Mouse (Mus musculus) midbrain, embryonic 15.5 days (tissue): ENCODE results near the gene Lrrc36. TPM values are rescaled to one million over a fixed set of nuclear protein-coding genes. Genes with fewer than 3 reads are reported as not detected.

Experiments
- ATAC-seq: fragments of 200-750 bp; cut with Nextera tagmentation; replicated peaks from 2 replicates; pipeline ENCODE4 v1.8.0; 2017; ENCODE audit warnings: moderate TSS enrichment
- H3K27ac ChIP-seq: fragments of 300-500 bp; sonication (generic); 2 replicates; pipeline ENCODE4 v1.5.1; 2015; ENCODE audit warnings: mild to moderate bottlenecking, inconsistent platforms
- H3K27me3 ChIP-seq: fragments of 300-500 bp; sonication (generic); replicated peaks from 2 replicates; pipeline ENCODE4 v1.6.1; 2015; ENCODE audit warnings: inconsistent platforms
- H3K36me3 ChIP-seq: fragments of 300-500 bp; sonication (generic); replicated peaks from 2 replicates; pipeline ENCODE4 v1.6.1; 2015; ENCODE audit warnings: inconsistent platforms
- H3K4me1 ChIP-seq: fragments of 300-500 bp; sonication (generic); 2 replicates; pipeline ENCODE4 v1.6.1; 2015; ENCODE audit warnings: inconsistent platforms
- H3K4me2 ChIP-seq: fragments of 300-500 bp; sonication (generic); 2 replicates; pipeline ENCODE4 v1.6.1; 2015; ENCODE audit warnings: inconsistent platforms, mild to moderate bottlenecking, moderate library complexity
- H3K4me3 ChIP-seq: fragments of 300-500 bp; sonication (generic); 2 replicates; pipeline ENCODE4 v1.5.1; 2015; ENCODE audit warnings: mild to moderate bottlenecking, inconsistent platforms
- H3K9ac ChIP-seq: fragments of 300-500 bp; sonication (generic); 2 replicates; pipeline ENCODE4 v1.6.1; 2015; ENCODE audit warnings: mild to moderate bottlenecking, inconsistent platforms
- H3K9me3 ChIP-seq: fragments of 300-500 bp; sonication (generic); 2 replicates; pipeline ENCODE4 v1.6.1; 2016; ENCODE audit warnings: inconsistent platforms
- WGBS: fragments of 180-500 bp; shearing (Covaris S2); methylation state at CpG from one replicate; pipeline ENCODE4 v1.1.7; 2015; ENCODE audit warnings: mixed read lengths; 5-methylcytosine and 5-hydroxymethylcytosine counted together
- polyA plus RNA-seq: library from polyadenylated mRNA; unstranded; fragments of >200 nt; fragmentation: Nextera tagmentation; extraction: Ambion mirVana; gene quantifications from 2 replicates; pipeline ENCODE4 v1.2.1, GENCODE M21; 2015

Lrrc36 gene
- polyA plus RNA-seq, 1 experiment from 2014 or later, result 0.97 TPM

GRCm38 (mm10) chr8:105470262-105470661 is 56.9 kb downstream of the Lrrc36 start:
- peak overlapping the region; percentile 43 for H3K4me3 ChIP-seq
- peak overlapping the region; percentile 54 for H3K9ac ChIP-seq
- H3K36me3 ChIP-seq, result no peaks in the 10 kb centered on the region
- WGBS, result 79% methylated on average over 5 of the region's 5 CpGs
- H3K4me1 ChIP-seq, result peaks cover 57% of the 10 kb centered on the region
- H3K9me3 ChIP-seq, result no peaks in the 10 kb centered on the region
- H3K4me2 ChIP-seq, result peak overlapping the region; percentile 67
- peak overlapping the region; percentile 67 for H3K27ac ChIP-seq
- H3K27me3 ChIP-seq, result 0 out of 2 replicates have a peak, but pooled peaks cover 3% of the 10 kb centered on the region
- no peak for ATAC-seq

GRCm38 (mm10) chr8:105470681-105471313 is 57.4 kb downstream of the Lrrc36 start:
- Histone ChIP-seq H3K4me2 (peak overlapping the region; percentile 67), H3K9ac (peak overlapping the region; percentile 54), H3K36me3 (no peaks in the 10 kb centered on the region), H3K27ac (peak overlapping the region; percentile 67), H3K27me3 (0 out of 2 replicates have a peak, but pooled peaks cover 3% of the 10 kb centered on the region), H3K4me3 (peak overlapping the region; percentile 43), H3K9me3 (no peaks in the 10 kb centered on the region), H3K4me1 (peaks cover 58% of the 10 kb centered on the region)
- 0 out of 2 replicates have a peak, but pooled peaks have one; percentile 0 for ATAC-seq
- WGBS, result 20% methylated on average over 11 of the region's 11 CpGs

GRCm38 (mm10) chr8:105471314-105472015 is 58.1 kb downstream of the Lrrc36 start, which contains the start of gene Tppp3:
Gene Tppp3 (minus strand): TSS chr8:105471526.
- ATAC-seq, result peak; percentile 90
- H3K4me2 ChIP-seq, result peak within 1 kb of the TSS; percentile 67
- H3K27ac ChIP-seq, result peak within 1 kb of the TSS; percentile 67
- 8% methylated on average over 25 of the region's 25 CpGs for WGBS
- peak within 1 kb of the TSS; percentile 43 for H3K4me3 ChIP-seq
- H3K27me3 ChIP-seq, result 0 out of 2 replicates have a peak, but pooled peaks cover 3% of the 10 kb centered on the region
- H3K9ac ChIP-seq, result peak within 1 kb of the TSS; percentile 54
- no peaks in the 10 kb centered on the region for H3K36me3 ChIP-seq
- no peaks in the 10 kb centered on the region for H3K9me3 ChIP-seq
- H3K4me1 ChIP-seq, result peaks cover 57% of the 10 kb centered on the region

- WGBS, result 31% methylated on average over 23 of the region's 23 CpGs
These were observed 59.1 kb downstream of the Lrrc36 start for GRCm38 (mm10) chr8:105472414-105472932.

GRCm38 (mm10) chr8:105472983-105473382 is 59.6 kb downstream of the Lrrc36 start:
- H3K27ac ChIP-seq, result no peak overlapping the region
- no peak for ATAC-seq
- H3K4me3 ChIP-seq, result no peak overlapping the region
- peaks cover 56% of the 10 kb centered on the region for H3K4me1 ChIP-seq
- no peaks in the 10 kb centered on the region for H3K9me3 ChIP-seq
- 58% methylated on average over 9 of the region's 9 CpGs for WGBS
- no peaks in the 10 kb centered on the region for H3K36me3 ChIP-seq
- H3K27me3 ChIP-seq, result 0 out of 2 replicates have a peak, but pooled peaks cover 3% of the 10 kb centered on the region
- H3K9ac ChIP-seq, result no peak overlapping the region
- H3K4me2 ChIP-seq, result no peak overlapping the region

More at GRCm38 (mm10) chr8:105472414-105472932, 59.1 kb downstream of the Lrrc36 start:
- ATAC-seq, result no peak
- H3K4me2 ChIP-seq, result no peak overlapping the region
- H3K4me3 ChIP-seq, result no peak overlapping the region
- H3K9me3 ChIP-seq, result no peaks in the 10 kb centered on the region
- H3K27ac ChIP-seq, result no peak overlapping the region
- H3K27me3 ChIP-seq, result 0 out of 2 replicates have a peak, but pooled peaks cover 3% of the 10 kb centered on the region
- no peak overlapping the region for H3K9ac ChIP-seq
- no peaks in the 10 kb centered on the region for H3K36me3 ChIP-seq
- peaks cover 56% of the 10 kb centered on the region for H3K4me1 ChIP-seq

- Histone ChIP-seq H3K27ac (no peak overlapping the region), H3K9me3 (no peaks in the 10 kb centered on the region), H3K4me3 (no peak overlapping the region), H3K4me2 (no peak overlapping the region), H3K27me3 (0 out of 2 replicates have a peak, but pooled peaks cover 3% of the 10 kb centered on the region), H3K36me3 (no peaks in the 10 kb centered on the region), H3K4me1 (peaks cover 53% of the 10 kb centered on the region), H3K9ac (no peak overlapping the region)
- WGBS, result 26% methylated on average over 17 of the region's 17 CpGs
- ATAC-seq, result no peak
These were observed 60.6 kb downstream of the Lrrc36 start for GRCm38 (mm10) chr8:105473816-105474606.

GRCm38 (mm10) chr8:105474680-105475079 is 61.3 kb downstream of the Lrrc36 start:
- ATAC-seq, result no peak
- H3K4me1 ChIP-seq, result peaks cover 46% of the 10 kb centered on the region
- no peak overlapping the region for H3K4me3 ChIP-seq
- no peaks in the 10 kb centered on the region for H3K36me3 ChIP-seq
- WGBS, result 41% methylated on average over 5 of the region's 5 CpGs
- H3K27ac ChIP-seq, result no peak overlapping the region
- no peak overlapping the region for H3K9ac ChIP-seq
- no peaks in the 10 kb centered on the region for H3K9me3 ChIP-seq
- 0 out of 2 replicates have a peak, but pooled peaks cover 3% of the 10 kb centered on the region for H3K27me3 ChIP-seq
- H3K4me2 ChIP-seq, result no peak overlapping the region

- ATAC-seq, result no peak
- Histone ChIP-seq H3K4me3 (no peak overlapping the region), H3K27me3 (0 out of 2 replicates have a peak, but pooled peaks cover 3% of the 10 kb centered on the region), H3K4me2 (no peak overlapping the region), H3K36me3 (no peaks in the 10 kb centered on the region), H3K9ac (peak overlapping the region; percentile 13; the same call in 1 of the 2 replicates), H3K4me1 (peaks cover 41% of the 10 kb centered on the region), H3K9me3 (no peaks in the 10 kb centered on the region), H3K27ac (no peak overlapping the region)
- WGBS, result 27% methylated on average over 4 of the region's 4 CpGs
These were observed 61.9 kb downstream of the Lrrc36 start for GRCm38 (mm10) chr8:105475254-105475653.

- Histone ChIP-seq H3K4me1 (peaks cover 36% of the 10 kb centered on the region), H3K4me3 (no peak overlapping the region), H3K36me3 (no peaks in the 10 kb centered on the region), H3K27me3 (0 out of 2 replicates have a peak, but pooled peaks cover 3% of the 10 kb centered on the region), H3K27ac (no peak overlapping the region), H3K9ac (no peak overlapping the region), H3K9me3 (no peaks in the 10 kb centered on the region), H3K4me2 (no peak overlapping the region)
- WGBS, result 93% methylated on average over 8 of the region's 8 CpGs
- no peak for ATAC-seq
These were observed 62.4 kb downstream of the Lrrc36 start for GRCm38 (mm10) chr8:105475742-105476141.

- Histone ChIP-seq H3K36me3 (no peaks in the 10 kb centered on the region), H3K27me3 (0 out of 2 replicates have a peak, but pooled peaks cover 3% of the 10 kb centered on the region), H3K9me3 (no peaks in the 10 kb centered on the region), H3K27ac (no peak overlapping the region), H3K4me2 (no peak overlapping the region), H3K9ac (no peak overlapping the region), H3K4me1 (peaks cover 33% of the 10 kb centered on the region), H3K4me3 (no peak overlapping the region)
- WGBS, result 93% methylated on average over 7 of the region's 7 CpGs
- no peak for ATAC-seq
These were observed 62.8 kb downstream of the Lrrc36 start for GRCm38 (mm10) chr8:105476161-105476560.

GRCm38 (mm10) chr8:105476628-105477413 is 63.5 kb downstream of the Lrrc36 start:
- Histone ChIP-seq H3K4me2 (no peak overlapping the region), H3K36me3 (no peaks in the 10 kb centered on the region), H3K9ac (no peak overlapping the region), H3K27me3 (0 out of 2 replicates have a peak, but pooled peaks cover 3% of the 10 kb centered on the region), H3K4me1 (peaks cover 27% of the 10 kb centered on the region), H3K27ac (no peak overlapping the region), H3K4me3 (no peak overlapping the region), H3K9me3 (no peaks in the 10 kb centered on the region)
- no peak for ATAC-seq
- WGBS, result 43% methylated on average over 25 of the region's 25 CpGs
